Mouse (Mus musculus): ENCODE measurements at regions not wholly inside any gene's neighbourhood (a gene's known extent, or its start where the extent isn't known, plus 50 kb on each side); places are given as distances from the start of the nearest gene placed in this dataset.
A peak's percentile ranks its signal among the peaks of the same experiment; 100 is the strongest.

DNA sequence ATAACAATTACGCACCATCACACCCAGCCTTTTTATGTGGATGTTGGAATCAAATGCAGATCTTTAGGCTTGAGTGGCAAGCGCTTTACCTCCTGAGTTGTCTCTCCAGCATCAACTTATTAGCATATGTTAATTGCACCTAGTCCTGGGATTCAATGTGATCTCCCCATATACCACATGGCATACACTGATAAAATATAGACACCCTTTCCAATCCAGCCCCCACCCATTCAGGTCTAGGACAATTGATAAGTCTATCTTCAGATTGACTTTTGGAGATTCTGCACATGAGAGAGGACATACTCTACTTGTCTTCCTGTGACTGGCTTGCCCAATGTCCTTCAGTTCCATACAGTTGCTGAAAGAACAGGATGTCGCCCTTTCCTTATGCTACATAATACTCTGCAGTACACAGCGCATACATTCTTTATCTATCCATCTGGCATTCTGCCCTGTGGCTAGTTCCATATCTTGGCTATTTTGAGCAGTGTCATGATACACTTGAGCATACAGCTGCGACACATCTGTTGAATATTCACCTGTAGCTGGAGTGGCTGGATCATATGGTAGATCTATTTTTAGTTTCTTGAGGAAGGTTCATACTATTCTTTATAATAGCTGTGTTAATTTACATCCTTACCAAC is 120.3 kb downstream of the Gsdmc2 start:
- no peak for DNase-seq (ENCODE audit: low spot score in 2 of 2)

DNA sequence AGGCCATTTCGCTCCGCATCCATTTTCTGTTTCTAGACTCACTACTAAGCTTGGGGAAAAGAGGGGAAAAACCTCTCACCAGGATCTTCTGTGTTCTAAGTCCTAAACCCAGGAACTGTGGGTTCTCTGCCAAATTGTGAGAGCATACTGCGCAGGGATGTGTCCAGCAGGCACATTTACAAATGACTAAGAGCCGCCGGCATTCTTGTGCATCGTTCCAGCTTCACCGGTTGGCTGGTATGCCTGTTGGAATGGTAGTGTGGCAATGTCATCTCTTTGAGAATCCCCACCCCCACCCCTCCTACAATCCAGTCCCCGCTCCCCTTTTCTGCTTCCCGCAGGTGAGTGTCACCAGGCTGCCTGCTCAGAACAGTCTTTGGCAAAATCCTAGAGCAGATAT is 122.0 kb downstream of the Gsdmc2 start:
- no peak for DNase-seq (ENCODE audit: low spot score in 2 of 2)

DNA sequence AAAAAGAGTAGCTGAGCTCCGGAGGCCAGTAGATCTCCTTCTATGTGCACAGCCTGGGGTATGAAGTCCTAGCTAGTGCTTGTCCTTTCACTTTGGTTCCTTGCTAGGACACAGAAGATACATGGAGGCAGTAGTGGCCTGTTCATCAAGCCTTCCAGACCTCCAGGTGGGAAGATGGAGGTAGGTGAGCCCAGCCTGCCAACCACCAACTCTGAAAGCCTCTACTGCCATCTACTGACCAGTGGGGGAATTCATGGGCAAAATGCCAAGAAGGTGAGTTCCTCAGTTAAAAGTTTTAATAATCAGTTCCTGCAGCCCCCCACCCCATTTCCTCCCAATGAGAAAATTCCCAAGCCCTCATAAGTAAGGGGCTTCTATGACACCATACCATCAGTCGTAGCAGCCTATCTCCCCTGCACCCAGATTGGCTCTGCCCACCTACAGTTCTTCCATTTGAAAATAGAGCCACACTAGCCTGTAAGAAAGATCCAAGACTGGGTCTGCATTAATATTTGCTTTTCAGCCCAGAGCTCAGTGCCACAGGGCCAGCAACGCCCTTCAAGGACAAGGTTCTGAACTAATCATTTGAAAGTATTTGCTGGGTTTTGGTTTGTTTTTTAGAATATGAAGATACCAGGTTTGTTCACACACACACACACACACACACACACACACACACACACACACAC is 123.2 kb downstream of the Gsdmc2 start:
- peak; percentile 40 to 67 for DNase-seq (ENCODE audit: low spot score in 2 of 2)

GRCm38 (mm10) chr15:63717812-63718211 is 127.2 kb downstream of the Gsdmc2 start:
- no peak for DNase-seq (ENCODE audit: low spot score in 2 of 2)

DNA sequence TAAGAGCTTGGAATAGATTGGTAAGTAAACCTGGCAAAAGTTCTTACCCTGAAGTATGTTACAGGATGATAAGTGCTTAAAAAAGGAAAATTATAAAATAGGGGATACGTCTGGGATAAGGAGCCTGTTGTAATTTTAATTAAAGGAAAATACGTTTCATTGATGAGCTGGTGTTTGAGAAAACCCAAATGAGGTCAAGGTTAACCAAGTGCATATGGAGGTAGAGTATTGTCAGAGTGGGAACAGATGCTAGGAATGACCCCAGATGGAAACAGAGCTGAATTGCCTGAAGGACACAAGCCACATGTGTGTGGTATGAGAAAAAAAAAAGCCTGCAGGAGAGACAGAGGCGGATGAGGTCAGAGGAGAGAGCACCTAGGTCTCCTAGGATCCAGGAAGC is 131.3 kb downstream of the Gsdmc2 start:
- no peak for DNase-seq (ENCODE audit: low spot score in 2 of 2)

DNA sequence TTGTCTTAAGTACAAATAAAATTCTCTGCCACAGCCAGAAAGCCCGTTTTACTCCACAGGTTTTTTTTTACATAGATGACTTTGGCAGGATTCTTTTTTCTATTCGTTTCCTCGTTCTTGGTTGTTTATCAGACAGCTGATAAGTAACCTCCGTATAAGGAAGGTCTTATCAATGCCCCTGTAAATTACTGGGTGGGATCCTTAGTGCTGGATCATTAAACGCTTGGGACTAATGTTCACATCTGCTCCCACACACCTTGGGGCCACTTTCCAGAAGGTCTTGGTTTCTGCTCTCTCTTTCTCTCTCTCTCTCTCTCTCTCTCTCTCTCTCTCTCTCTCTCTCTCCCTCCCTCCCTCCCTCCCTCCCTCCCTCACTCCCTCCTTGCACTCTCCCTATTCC is 134.6 kb downstream of the Gsdmc2 start:
- DNase-seq (ENCODE audit: low spot score in 2 of 2) = no peak

DNA sequence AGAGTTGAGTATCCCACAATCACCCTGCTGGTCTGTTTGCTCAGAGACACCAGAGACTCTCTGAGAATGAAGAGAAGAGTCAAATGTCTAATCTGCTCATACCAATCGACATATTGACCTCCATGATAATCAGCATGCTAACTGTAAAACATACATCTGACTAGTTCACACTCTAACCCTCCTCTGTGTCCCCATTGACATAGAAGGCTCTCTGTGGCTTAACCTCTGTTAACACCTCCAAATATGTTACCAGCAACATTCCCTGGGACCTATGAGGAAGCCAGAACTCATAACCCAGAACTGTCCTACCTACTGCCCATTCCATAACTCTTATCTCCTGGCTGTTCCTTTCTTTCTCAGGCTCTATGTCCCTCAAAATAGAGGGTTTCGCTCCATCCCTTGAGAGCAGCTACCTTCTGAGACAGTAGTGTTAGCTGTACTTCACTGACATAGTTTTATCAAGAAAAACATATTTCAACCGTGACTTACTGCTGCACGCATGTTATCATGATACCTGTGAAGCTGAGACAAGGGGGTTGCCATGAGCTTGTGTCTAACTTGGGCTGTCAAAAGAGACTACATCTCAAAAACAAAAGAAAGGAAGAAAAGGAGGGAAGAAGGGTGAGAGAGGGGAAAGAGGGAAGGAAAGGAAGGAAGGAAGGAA is 135.6 kb downstream of the Gsdmc2 start:
- no peak for DNase-seq (ENCODE audit: low spot score in 2 of 2)

DNA sequence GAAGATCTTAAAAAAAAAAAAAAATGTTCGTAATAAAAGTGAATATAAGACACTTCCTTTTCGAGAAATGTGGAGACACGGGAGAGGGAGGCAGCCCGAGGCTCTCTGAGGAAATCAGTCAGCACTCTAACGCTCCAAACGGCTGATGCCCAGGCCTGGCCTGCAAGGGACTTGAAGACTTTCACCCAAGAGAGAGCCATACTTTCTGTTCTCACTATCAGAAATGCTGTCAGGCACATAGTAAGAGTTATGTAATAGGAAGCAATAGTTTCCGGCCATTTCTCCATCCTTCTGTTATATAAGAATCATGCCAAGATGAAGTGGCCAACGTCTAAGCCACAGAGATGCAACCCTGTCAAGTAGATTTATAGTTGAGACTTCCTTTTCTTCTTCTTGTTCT is 140.3 kb downstream of the Gsdmc2 start:
- no peak for DNase-seq (ENCODE audit: low spot score in 2 of 2)

DNA sequence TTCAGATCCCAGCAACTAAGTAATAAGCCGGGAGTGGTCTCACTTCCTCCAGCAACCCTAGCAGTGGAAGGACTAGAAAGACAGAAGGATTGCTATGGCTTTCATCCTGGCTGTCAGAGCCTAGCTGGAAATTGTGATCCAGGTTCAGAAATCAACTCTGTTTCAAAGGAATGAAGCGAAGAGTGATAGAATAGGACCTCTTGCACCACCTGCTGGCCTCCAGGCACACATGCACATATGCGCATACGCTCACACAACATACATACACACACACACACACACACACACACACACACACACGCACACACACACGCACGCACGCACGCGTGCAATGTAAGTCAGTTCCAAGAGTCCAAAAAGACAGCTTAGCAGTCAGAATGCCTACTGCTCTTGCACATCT is 147.1 kb downstream of the Gsdmc2 start:
- DNase-seq (ENCODE audit: low spot score in 2 of 2) = no peak

DNA sequence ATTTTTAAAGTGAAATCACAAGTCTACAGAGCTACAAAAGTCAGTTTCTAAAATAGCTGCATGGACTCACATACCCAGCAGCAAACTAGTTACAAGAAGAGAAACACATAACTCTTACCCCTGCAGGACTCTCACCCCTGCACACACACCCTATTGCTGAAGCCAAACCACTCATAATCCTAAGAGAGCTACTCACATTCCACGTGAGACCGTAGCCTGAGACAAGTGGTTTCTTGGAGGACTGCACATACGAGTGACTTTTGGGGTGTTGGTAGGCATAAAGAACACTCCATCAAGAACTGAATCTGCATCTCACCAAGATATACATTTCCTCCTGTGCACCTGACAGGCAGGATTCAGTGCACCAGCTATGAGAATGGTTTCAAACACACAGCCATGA is 150.8 kb downstream of the Gsdmc2 start:
- DNase-seq (ENCODE audit: low spot score in 2 of 2) = no peak

- DNase-seq (ENCODE audit: low spot score in 2 of 2) = no peak
These were observed 151.4 kb downstream of the Gsdmc2 start for GRCm38 (mm10) chr15:63693561-63693960.

- DNase-seq (ENCODE audit: low spot score in 2 of 2) = no peak
These were observed 152.3 kb downstream of the Gsdmc2 start for GRCm38 (mm10) chr15:63692491-63693295.

GRCm38 (mm10) chr15:63689788-63690575 is 155.0 kb downstream of the Gsdmc2 start:
- no peak for DNase-seq (ENCODE audit: low spot score in 2 of 2)

DNA sequence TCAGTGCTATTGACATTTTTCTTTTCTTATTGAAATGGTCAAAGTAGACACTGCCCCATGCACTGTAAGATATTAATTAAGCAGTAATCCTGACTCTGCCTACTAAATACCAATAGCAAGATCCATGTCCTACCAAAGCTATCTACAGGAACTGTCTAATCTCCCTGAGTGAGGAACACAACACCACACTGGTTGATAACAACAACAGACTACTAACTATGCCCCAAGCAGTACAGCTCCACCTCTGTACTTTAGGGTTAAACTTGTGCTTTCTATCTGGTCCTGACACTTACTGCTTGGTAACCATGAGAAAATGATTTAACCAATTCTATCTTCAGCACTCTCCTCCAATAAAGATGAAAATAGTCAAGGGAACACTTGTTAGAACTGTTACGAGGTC is 157.1 kb downstream of the Gsdmc2 start:
- no peak for DNase-seq (ENCODE audit: low spot score in 2 of 2)

- no peak for DNase-seq (ENCODE audit: low spot score in 2 of 2)
These were observed 157.9 kb downstream of the Gsdmc2 start for GRCm38 (mm10) chr15:63686954-63687562.

- no peak for DNase-seq (ENCODE audit: low spot score in 2 of 2)
These were observed 164.7 kb downstream of the Gsdmc2 start for GRCm38 (mm10) chr15:63679984-63680925.

GRCm38 (mm10) chr15:63678921-63679320 is 166.1 kb downstream of the Gsdmc2 start:
- no peak for DNase-seq (ENCODE audit: low spot score in 2 of 2)

DNA sequence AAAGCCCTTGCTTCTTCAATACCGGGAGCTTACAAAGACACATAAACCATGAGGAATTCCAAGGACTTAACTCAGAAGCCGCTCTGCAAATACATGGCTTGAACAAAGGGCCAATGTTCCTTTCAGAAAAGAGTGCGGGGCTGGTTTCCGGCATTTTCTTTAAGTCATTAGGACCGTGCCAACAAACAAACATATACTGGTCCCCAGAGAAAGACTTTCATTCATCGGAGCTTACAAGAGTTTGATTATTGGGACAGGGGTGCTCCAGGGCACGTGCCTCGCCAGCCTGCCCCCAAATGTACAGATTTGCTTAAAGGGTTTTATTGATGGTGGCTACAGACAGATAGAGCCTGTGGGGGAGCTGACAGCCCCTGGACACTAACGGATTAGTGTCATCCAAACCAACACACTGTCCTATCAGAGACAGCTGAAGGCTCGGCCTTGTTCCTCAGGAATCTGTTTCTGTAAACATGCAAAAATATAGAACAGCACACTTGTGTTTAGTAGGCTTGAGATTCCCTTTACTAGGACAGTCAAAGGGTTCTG is 169.4 kb downstream of the Gsdmc2 start:
- DNase-seq (ENCODE audit: low spot score in 2 of 2) = no peak

- no peak for DNase-seq (ENCODE audit: low spot score in 2 of 2)
These were observed 170.6 kb downstream of the Gsdmc2 start for GRCm38 (mm10) chr15:63674404-63674803.

GRCm38 (mm10) chr15:63671081-63671480 is 173.9 kb downstream of the Gsdmc2 start:
- DNase-seq (ENCODE audit: low spot score in 2 of 2) = no peak
